Mouse (Mus musculus) forebrain, embryonic 14.5 days (tissue): Measurements from ENCODE around the gene Grasp. TPM values are rescaled to one million over a fixed set of nuclear protein-coding genes. Genes with fewer than 3 reads are reported as not detected.

ENCODE experiments used
- ATAC-seq: fragments of 200-750 bp; cut with Nextera tagmentation; 2 replicates; pipeline ENCODE4 v1.8.0; 2017; ENCODE audit warnings: mild to moderate bottlenecking, moderate library complexity
- DNase-seq: peaks from one replicate; pipeline ENCODE4 v3.0.0-alpha.2; 2015; ENCODE audit warnings: low spot score
- H3K27ac ChIP-seq: fragments of 300-500 bp; sonication (generic); 2 replicates; pipeline ENCODE4 v1.5.1; 2014; ENCODE audit warnings: low read depth, mild to moderate bottlenecking, control low read depth, low read length, moderate library complexity
- H3K27me3 ChIP-seq: fragments of 300-500 bp; sonication (generic); replicated peaks from 2 replicates; pipeline ENCODE4 v1.6.1; 2014; ENCODE audit warnings: low read length, control low read depth, mixed read lengths; ENCODE audit not compliant: control insufficient read depth, insufficient read depth
- H3K36me3 ChIP-seq: fragments of 300-500 bp; sonication (generic); 2 replicates; pipeline ENCODE4 v1.6.1; 2014; ENCODE audit warnings: low read length, control low read depth; ENCODE audit not compliant: control insufficient read depth, insufficient read depth
- H3K4me1 ChIP-seq: fragments of 300-500 bp; sonication (generic); 2 replicates; pipeline ENCODE4 v1.6.1; 2014; ENCODE audit warnings: antibody characterized with exemption, low read length, control low read depth; ENCODE audit not compliant: control insufficient read depth, insufficient read depth
- H3K4me2 ChIP-seq: fragments of 300-500 bp; sonication (generic); 2 replicates; pipeline ENCODE4 v1.6.1; 2014; ENCODE audit warnings: mild to moderate bottlenecking, control low read depth, low read length
- H3K4me3 ChIP-seq: fragments of 300-500 bp; sonication (generic); 2 replicates; pipeline ENCODE4 v1.5.1; 2014; ENCODE audit warnings: low read depth, low read length, control low read depth
- H3K9ac ChIP-seq: fragments of 300-500 bp; sonication (generic); 2 replicates; pipeline ENCODE4 v1.6.1; 2014; ENCODE audit warnings: mild to moderate bottlenecking, low read length, control low read depth, moderate library complexity
- H3K9me3 ChIP-seq: fragments of 300-500 bp; sonication (generic); replicated peaks from 2 replicates; pipeline ENCODE4 v1.6.1; 2016; ENCODE audit warnings: low read length, control low read depth, mixed read lengths; ENCODE audit not compliant: control insufficient read depth
- WGBS: fragments of 180-500 bp; shearing (Covaris S2); extraction: QIAGEN DNeasy Blood & Tissue Kit; methylation state at CpG from one replicate; pipeline ENCODE4 v1.1.7; 2014; 5-methylcytosine and 5-hydroxymethylcytosine counted together
- polyA plus RNA-seq: library from polyadenylated mRNA; unstranded; fragments of >200 nt; fragmentation: Nextera tagmentation; extraction: Ambion mirVana; gene quantifications from 2 replicates; pipeline ENCODE4 v1.2.1, GENCODE M21; 2014

Grasp gene
- polyA plus RNA-seq = 0.93 and 1.0 TPM in 2 replicates

GRCm38 (mm10) chr15:101224006-101224906, at the start of gene Grasp:
Grasp (plus strand) TSS chr15:101224188.
- ATAC-seq (peak; percentile 81), DNase-seq (peak; percentile 86)
- Histone ChIP-seq H3K9ac (peak within 1 kb of the TSS; percentile 79), H3K4me3 (peak within 1 kb of the TSS; percentile 75), H3K27me3 (0 out of 2 replicates have a peak, but pooled peaks cover 5% of the 10 kb centered on the region), H3K27ac (0 out of 2 replicates have a peak within 1 kb of the TSS, but pooled peaks have one; percentile 27), H3K4me1 (peaks cover 24% of the 10 kb centered on the region), H3K9me3 (no peaks in the 10 kb centered on the region), H3K4me2 (peak within 1 kb of the TSS; percentile 95), H3K36me3 (no peaks in the 10 kb centered on the region)
- under 1% methylated on average over 75 of the region's 77 CpGs for WGBS

- H3K27me3 ChIP-seq = no peaks in the 10 kb centered on the region; the same call in 1 of the 2 replicates
- ATAC-seq = peak; percentile 64
- H3K36me3 ChIP-seq = no peaks in the 10 kb centered on the region
- peaks cover 24% of the 10 kb centered on the region for H3K4me1 ChIP-seq
- peak overlapping the region; percentile 96 for H3K9ac ChIP-seq
- H3K4me3 ChIP-seq = peak overlapping the region; percentile 90
- no peaks in the 10 kb centered on the region for H3K9me3 ChIP-seq
- H3K4me2 ChIP-seq = peak overlapping the region; percentile 86
- under 1% methylated on average over 41 of the region's 46 CpGs for WGBS
- DNase-seq = no peak
- H3K27ac ChIP-seq = peak overlapping the region; percentile 85
These were observed 49.5 kb upstream of the Grasp start for GRCm38 (mm10) chr15:101174294-101175130.

- no peak for ATAC-seq
- Histone ChIP-seq H3K9ac (peak overlapping the region; percentile 96), H3K27ac (0 out of 2 replicates have a peak overlapping the region, but pooled peaks have one; percentile 85), H3K4me1 (peaks cover 25% of the 10 kb centered on the region), H3K4me2 (peak overlapping the region; percentile 86), H3K36me3 (no peaks in the 10 kb centered on the region), H3K4me3 (peak overlapping the region; percentile 90), H3K27me3 (no peaks in the 10 kb centered on the region; the same call in 1 of the 2 replicates), H3K9me3 (no peaks in the 10 kb centered on the region)
- WGBS = 6% methylated on average over 5 of the region's 5 CpGs
- no peak for DNase-seq
These were observed 48.9 kb upstream of the Grasp start for GRCm38 (mm10) chr15:101175131-101175460.

- H3K9me3 ChIP-seq = no peaks in the 10 kb centered on the region
- H3K4me1 ChIP-seq = peaks cover 28% of the 10 kb centered on the region
- no peak for ATAC-seq
- no peaks in the 10 kb centered on the region for H3K36me3 ChIP-seq
- H3K27me3 ChIP-seq = no peaks in the 10 kb centered on the region; the same call in 1 of the 2 replicates
- 16% methylated on average over 17 of the region's 17 CpGs for WGBS
- peak overlapping the region; percentile 90 for H3K4me3 ChIP-seq
- no peak for DNase-seq
- peak overlapping the region; percentile 86 for H3K4me2 ChIP-seq
- H3K27ac ChIP-seq = peak overlapping the region; percentile 55
- peak overlapping the region; percentile 96 for H3K9ac ChIP-seq
These were observed 48.2 kb upstream of the Grasp start for GRCm38 (mm10) chr15:101175613-101176283.

GRCm38 (mm10) chr15:101176284-101176680, 47.7 kb upstream of the Grasp start:
- 45% methylated on average over 3 of the region's 3 CpGs for WGBS
- DNase-seq (no peak), ATAC-seq (no peak)
- no peaks in the 10 kb centered on the region; the same call in 1 of the 2 replicates for H3K27me3 ChIP-seq
- peak overlapping the region; percentile 86 for H3K4me2 ChIP-seq
- no peaks in the 10 kb centered on the region for H3K36me3 ChIP-seq
- H3K27ac ChIP-seq = no peak overlapping the region
- peaks cover 30% of the 10 kb centered on the region for H3K4me1 ChIP-seq
- no peaks in the 10 kb centered on the region for H3K9me3 ChIP-seq
- H3K4me3 ChIP-seq = peak overlapping the region; percentile 90
- H3K9ac ChIP-seq = peak overlapping the region; percentile 96; the same call in 1 of the 2 replicates

GRCm38 (mm10) chr15:101176795-101177691, 46.9 kb upstream of the Grasp start:
- DNase-seq (no peak), ATAC-seq (no peak)
- Histone ChIP-seq H3K9me3 (no peaks in the 10 kb centered on the region), H3K4me1 (peaks cover 32% of the 10 kb centered on the region), H3K27me3 (no peaks in the 10 kb centered on the region; the same call in 1 of the 2 replicates), H3K4me3 (no peak overlapping the region), H3K27ac (no peak overlapping the region), H3K4me2 (peak overlapping the region; percentile 86; the same call in 1 of the 2 replicates), H3K9ac (no peak overlapping the region), H3K36me3 (no peaks in the 10 kb centered on the region)
- WGBS = 70% methylated on average over 8 of the region's 8 CpGs

- Histone ChIP-seq H3K9me3 (no peaks in the 10 kb centered on the region), H3K36me3 (0 out of 2 replicates have a peak, but pooled peaks cover 3% of the 10 kb centered on the region), H3K4me3 (no peak overlapping the region), H3K27me3 (no peaks in the 10 kb centered on the region), H3K9ac (no peak overlapping the region), H3K4me2 (no peak overlapping the region), H3K27ac (no peak overlapping the region), H3K4me1 (peaks cover 39% of the 10 kb centered on the region)
- ATAC-seq (no peak), DNase-seq (no peak)
- WGBS = 77% methylated on average over 15 of the region's 15 CpGs
These were observed 43.5 kb upstream of the Grasp start for GRCm38 (mm10) chr15:101180363-101181105.
